Mouse (Mus musculus) Muller cell, postnatal 12 days (primary cell): ENCODE data around the gene Vmn2r108.
"Not testable (repeated sequence)": the region's sequence is repeated elsewhere in the genome, so short reads cannot be mapped to it uniquely, and the experiment has no call there.

Experiments used
- DNase-seq: peaks from one replicate; pipeline ENCODE4 v3.0.0-alpha.2; 2015; ENCODE audit errors: inconsistent ontology term

Gene Vmn2r108

DNA sequence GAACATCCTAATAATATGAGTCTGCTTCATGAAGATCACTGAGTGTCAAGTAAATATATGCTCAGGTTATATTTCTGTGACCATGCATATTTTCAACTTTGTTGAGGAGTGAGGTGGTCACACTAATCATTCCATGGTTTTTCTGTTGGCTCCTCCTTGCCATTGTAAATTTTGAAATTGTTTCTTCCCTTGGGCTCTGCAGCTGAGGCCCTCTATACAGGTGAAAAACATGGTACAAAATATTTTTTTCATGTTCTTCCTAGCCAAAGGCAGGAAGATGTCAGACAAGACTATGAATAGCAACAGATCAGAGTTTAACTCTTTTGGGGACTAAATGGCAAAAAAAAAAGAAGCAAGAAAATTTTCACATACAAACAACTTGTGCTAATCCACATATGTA is at the start of gene Vmn2r108:
TSS of gene Vmn2r108 (minus strand) at position 101 of the 400 bp plus-strand sequence.
- no peak for DNase-seq

DNA sequence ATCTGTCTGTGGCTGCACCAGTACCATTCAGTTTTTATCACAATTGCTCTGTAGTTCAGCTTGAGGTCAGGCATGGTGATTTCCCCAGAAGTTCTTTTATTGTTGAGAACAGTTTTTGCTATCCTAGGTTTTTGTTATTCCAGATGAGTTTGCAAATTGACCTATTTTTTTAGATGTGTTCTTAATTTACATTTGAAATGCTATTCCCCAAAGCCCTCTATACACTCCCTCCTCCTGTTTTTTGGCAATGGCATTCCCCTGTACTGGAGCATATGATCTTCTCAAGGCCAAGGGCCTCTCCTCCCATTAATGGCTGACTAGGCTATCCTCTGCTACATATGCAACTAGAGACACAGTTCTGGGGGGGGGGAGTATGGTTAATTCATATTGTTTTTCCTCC is 27.1 kb upstream of the Vmn2r108 start:
- DNase-seq, result not testable (repeated sequence)

DNA sequence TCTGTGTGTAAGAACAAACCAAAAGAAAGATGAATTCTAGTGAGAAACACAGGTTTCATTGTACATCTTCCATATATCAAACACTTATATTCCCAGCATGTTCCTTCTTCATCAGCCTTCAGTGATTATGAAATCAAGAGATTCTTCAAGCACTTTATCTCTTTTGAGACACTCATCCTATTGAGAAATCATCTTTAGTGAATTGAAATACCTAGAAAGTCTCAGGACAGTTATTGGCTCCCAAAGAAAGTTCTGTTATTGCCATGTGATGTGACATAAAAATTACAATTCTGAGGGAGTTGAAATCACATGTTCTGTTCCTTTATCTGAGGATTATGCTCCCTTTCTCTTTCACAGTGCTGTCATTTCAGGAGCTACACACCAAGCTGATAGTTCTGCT is 16.7 kb upstream of the Vmn2r108 start, which contains the start of gene Vmn1r225:
TSS of gene Vmn1r225 (plus strand) at position 301 of the 400 bp plus-strand sequence.
- no peak for DNase-seq

DNA sequence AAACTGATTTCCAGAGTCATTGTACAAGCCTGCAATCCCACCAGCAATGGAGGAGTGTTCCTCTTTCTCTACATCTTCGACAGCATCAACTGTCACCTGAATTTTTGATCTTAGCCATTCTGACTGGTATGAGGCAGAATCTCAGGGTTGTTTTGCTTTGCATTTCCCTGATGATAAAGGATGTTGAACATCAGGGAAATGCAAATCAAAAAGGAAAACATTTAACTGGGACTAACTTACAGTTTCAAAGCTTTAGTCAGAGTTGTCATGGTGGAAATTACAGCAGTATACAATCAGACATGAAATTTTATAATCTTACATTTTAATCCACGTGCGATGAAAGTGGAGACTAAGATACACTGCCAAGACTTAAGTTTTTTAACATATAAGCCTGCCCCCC is 7.8 kb downstream of the Vmn2r108 start:
- no peak for DNase-seq

DNA sequence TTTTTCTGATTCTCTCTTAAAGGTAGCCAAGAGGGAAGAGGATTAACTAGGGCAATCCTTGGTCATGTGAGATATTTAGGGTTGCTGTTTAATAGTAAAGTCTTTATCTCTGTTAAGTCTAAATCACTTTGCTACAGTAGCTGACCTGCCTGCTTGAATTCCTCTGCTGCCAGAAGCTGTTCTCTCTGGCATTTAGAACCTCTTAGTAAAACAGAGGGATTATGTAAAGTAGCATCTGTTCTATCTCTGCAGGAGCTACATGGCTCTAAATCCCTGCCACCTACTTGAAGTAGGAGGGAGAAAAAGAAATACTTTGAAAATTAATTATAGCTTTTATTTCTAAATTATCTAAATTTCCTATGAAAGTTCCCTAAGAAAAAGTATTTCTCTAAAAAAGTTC is 41.9 kb downstream of the Vmn2r108 start:
- DNase-seq, result no peak

DNA sequence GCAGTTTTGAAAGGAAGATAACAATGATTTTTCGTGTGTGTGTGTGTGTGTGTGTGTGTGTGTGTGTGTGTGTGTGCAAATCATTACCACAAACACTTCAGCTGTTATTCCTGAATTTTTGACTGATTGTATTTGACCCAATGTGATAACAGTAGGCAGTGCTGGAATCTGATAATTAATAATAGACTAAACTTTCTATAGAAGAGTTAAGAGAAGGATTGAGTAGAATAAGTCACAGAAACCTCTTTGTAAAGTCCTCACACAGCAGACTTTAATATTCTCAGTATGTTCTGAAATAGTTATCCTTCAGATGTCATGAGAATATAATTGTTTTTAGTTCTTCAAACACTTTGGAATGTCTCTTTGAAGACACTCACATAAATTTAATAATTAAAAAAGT is 67.3 kb downstream of the Vmn2r108 start, which contains the start of gene Vmn1r224:
TSS of gene Vmn1r224 (plus strand) at position 301 of the 400 bp plus-strand sequence.
- no peak for DNase-seq
